Mouse (Mus musculus): ENCODE data around the gene Sipa1l3.

The Sipa1l3 gene

GRCm38 (mm10) chr7:29444070-29444469 is 74.4 kb downstream of the Sipa1l3 start:
- no peak for DNase-seq (ENCODE audit: low spot score)

- no peak for DNase-seq (ENCODE audit: low spot score)
Observed at GRCm38 (mm10) chr7:29441793-29442192, 76.6 kb downstream of the Sipa1l3 start.

DNA sequence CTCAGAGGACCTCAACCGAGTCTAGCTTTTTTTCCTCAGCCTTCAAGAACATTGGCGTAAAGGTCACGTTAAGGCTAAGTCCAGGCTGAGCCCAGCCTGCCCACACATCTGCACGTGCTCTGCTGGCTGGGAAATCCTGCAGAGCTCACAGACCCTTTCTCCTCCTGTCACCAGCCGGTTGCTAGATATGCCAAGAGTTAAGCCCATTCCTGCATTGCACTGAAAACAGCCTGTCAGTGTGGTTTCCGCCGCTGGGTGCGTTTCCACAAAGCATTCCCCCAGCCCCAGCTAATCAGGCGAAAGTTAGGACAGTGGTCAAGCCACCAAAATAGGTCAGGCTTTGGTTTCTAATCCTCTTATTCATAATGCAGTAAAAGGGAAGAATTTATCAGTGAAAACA is 77.3 kb downstream of the Sipa1l3 start:
- DNase-seq (ENCODE audit: low spot score): no peak

- DNase-seq (ENCODE audit: low spot score): no peak
Observed at GRCm38 (mm10) chr7:29438655-29439282, 79.7 kb downstream of the Sipa1l3 start.

GRCm38 (mm10) chr7:29438204-29438603 is 80.2 kb downstream of the Sipa1l3 start:
- DNase-seq (ENCODE audit: low spot score): no peak

DNA sequence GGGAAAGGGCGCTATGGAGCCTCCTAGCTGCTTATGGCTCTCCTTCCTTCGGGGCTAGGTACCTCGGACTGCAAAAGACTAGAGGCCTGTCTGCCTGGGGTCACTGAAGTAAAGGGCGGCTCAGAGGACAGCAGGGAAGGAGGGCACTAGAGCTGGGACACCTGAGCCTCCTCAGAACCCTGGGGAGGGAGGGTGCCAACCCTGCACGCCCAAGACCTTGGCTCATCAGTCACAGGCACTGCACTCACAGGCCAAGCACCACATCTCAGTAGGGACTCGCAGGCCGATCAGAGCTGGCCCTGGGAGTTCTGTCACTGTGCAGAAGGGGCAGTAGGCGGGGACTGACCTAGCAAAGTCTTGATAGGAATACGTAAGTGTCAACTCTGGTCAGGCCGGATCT is 81.4 kb downstream of the Sipa1l3 start:
- DNase-seq (ENCODE audit: low spot score): no peak

GRCm38 (mm10) chr7:29434313-29435035 is 84.0 kb downstream of the Sipa1l3 start:
- no peak for DNase-seq (ENCODE audit: low spot score)

GRCm38 (mm10) chr7:29433725-29434124 is 84.7 kb downstream of the Sipa1l3 start:
- DNase-seq (ENCODE audit: low spot score): no peak

DNA sequence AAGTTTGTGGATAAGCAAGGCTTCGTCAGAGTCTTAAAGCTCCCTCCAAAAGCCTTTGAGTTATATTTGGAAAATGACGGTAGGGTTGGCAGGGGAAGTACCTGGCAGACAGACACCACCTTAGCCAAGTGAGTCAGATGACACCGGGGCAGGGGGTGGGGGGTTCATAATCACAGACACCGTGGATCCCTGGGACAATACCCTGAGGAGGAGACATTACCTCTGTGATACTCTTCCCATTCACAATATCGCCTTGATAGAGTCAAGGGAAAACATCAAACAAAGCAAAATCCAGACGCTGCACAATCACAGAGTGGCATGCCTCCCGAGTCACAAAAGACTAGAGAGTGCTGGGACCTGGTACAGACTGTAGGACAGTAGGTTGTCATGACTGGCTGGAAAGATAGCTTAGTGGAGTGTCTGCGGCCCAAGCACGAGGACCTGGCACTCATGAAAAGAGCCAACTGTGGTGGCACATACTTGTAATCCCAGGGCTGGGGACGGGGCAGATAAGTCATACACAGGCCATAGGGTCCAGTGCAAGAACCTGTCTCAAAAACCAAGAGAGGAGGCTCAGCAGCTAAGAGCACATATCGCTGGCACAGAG is 85.4 kb downstream of the Sipa1l3 start:
- DNase-seq (ENCODE audit: low spot score): no peak

DNA sequence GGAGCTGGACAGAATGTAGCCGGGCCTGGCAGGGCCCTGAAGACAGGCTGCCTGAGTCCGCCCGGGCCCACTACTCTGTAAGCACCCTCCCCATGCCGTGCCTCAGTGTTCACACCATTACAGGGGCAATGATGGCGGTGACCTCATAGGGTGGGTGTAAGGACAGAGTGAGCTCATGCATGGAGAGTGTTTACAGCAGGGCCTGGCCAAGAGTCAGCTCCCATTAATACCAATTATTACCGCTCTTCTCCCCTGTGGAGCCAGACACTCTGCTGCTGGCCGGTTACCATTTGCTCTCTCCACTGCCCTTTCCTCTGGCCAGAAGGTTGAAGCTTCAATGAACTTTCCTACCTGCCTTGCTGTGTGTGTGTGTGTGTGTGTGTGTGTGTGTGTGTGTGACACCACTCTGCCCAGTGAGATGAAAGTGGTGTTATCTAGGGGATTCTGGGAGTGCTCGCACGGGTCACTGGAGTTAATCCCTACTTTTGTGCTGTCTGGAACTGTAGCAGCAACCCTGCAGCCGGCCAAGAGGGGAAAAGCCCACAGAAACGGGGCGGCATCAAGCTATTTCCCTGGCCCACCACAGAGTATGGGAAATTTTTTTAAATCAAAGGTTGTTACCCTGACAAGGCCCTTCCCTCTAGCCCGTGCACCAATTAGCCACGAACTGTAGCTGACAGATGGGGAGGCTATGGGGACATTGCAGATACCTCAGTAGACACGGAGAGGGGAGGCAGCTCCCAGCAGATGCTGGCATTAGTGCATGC is 86.1 kb downstream of the Sipa1l3 start:
- DNase-seq (ENCODE audit: low spot score): no peak

GRCm38 (mm10) chr7:29430739-29431211 is 87.7 kb downstream of the Sipa1l3 start:
- no peak for DNase-seq (ENCODE audit: low spot score)

DNA sequence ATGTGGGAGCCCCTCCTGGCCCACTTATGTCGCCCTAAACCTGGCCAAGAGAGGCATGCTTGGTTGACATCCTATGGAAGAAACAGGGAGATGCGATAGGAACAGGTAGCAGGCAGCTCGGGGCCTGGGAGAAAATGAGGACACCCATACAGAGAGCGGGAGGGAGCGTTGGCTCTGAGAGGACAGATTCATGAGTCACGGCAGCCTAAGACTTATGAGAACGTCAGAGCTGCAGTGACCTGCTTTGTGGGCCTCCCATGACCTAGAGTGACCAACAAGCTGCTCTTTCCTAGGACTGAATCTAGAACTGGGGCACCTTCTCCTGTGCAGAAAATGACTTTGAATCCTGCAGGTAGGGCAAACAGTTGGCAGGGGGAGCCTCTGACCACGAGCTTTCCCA is 92.4 kb downstream of the Sipa1l3 start:
- DNase-seq (ENCODE audit: low spot score): no peak

GRCm38 (mm10) chr7:29425413-29425827 is 93.0 kb downstream of the Sipa1l3 start:
- no peak for DNase-seq (ENCODE audit: low spot score)

DNA sequence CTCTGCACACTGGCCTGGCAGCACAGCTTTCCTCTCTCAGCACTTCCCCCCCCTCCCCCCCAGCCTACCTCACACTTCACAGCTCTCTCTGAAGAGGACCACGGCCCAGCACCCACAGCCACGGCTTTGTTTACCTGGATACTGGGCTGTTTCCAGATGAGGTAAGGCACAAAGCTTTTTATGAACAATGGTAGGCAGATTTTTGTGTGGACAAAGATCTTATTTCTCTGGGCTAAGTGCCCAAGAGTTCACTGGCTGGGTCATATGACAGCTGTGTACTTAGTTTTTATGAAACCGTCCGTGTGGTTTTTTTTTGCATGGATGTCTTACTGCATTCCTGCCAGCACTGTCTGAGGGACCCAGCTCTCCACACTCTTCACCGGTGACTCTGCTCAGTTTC is 93.8 kb downstream of the Sipa1l3 start:
- DNase-seq (ENCODE audit: low spot score): no peak

DNA sequence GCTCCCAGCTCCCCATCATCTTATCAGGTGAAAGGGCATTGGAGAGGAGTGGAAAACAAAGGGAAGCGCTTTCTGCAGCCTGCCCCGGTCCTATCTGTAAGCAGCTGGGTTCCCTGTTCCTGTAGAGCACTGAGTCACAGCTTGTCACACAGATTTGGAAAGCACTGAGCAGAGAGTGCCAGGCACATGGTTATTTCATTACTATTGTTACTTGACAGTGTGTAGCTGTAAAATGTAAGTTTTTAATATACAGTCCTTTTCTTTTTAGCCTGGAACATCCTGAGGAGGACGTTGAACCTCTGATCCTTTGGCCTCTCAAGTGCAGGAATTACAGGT is 96.6 kb downstream of the Sipa1l3 start:
- no peak for DNase-seq (ENCODE audit: low spot score)

DNA sequence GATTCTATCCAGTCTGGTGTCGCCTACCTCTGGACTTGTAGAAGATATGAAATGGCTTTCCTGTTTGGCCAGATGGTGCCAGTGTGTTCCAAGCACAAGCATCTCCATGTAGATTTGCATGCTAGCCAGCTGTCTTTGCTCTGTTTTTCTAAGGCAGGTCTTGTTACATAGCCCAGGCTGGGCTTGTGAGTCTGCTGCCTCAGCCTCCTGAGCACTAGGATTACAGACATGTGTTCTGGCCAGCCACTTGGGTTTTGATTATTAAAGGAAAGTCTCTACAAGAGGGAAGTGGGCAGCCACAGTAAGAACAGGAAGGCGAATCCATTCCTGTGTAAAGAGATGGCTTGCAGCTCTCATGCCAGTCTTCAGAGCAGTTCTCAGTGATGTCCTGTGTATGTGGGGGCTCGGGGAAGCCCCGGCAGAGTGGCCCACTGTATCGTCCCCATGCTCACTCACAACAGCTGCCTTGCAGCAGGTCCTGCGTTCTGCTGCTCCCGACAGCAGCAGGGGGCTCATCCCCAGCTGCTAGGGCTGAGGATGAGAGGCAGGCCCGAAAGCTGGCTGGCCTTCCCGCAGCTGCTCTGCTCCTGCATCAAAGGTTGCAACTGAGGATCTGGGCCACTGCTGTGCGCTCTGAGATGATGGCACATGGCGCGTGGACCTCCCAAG is 97.1 kb downstream of the Sipa1l3 start:
- DNase-seq (ENCODE audit: low spot score): no peak

- DNase-seq (ENCODE audit: low spot score): no peak
Observed at GRCm38 (mm10) chr7:29419836-29420235, 98.6 kb downstream of the Sipa1l3 start.

DNA sequence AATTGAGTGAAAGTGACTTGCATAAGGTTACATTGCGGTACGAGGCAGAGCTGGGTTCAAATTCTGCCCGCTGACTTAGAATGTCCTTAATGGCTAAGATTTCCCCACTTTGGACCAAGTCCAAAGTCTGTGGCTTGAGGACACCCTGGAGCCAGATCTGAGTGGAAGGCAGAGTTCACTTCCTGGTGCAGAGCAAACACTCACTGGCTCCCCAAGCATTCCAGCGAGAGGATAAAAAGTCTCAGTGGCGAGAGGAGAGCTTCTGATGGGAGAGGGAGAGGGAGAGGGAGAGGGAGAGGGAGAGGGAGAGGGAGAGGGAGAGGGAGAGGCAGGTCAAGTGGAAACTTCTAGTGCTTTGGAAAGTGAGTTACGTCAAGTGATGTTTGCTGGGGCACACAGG is 100.2 kb downstream of the Sipa1l3 start:
- DNase-seq (ENCODE audit: low spot score): no peak

- no peak for DNase-seq (ENCODE audit: low spot score)
Observed at GRCm38 (mm10) chr7:29417332-29418069, 100.9 kb downstream of the Sipa1l3 start.

DNA sequence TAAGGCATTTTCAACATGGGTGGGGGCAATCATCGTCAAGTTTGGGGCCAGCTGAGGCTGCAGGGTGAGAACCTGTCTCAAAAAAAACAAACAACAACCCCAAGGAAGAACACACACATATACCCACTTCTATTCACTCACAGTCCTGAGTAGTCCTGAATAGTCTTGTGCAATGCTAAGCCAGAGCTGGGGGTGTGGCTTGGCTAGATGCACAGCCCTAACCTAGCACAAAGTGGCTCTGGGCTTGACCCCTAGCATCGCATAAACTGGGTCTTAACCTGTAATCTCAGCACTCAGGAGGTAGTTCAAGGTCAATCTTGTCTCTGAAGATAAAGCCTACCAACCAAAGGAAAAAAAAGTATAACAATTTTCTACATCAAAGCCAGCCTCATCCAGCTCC is 101.5 kb downstream of the Sipa1l3 start:
- no peak for DNase-seq (ENCODE audit: low spot score)

DNA sequence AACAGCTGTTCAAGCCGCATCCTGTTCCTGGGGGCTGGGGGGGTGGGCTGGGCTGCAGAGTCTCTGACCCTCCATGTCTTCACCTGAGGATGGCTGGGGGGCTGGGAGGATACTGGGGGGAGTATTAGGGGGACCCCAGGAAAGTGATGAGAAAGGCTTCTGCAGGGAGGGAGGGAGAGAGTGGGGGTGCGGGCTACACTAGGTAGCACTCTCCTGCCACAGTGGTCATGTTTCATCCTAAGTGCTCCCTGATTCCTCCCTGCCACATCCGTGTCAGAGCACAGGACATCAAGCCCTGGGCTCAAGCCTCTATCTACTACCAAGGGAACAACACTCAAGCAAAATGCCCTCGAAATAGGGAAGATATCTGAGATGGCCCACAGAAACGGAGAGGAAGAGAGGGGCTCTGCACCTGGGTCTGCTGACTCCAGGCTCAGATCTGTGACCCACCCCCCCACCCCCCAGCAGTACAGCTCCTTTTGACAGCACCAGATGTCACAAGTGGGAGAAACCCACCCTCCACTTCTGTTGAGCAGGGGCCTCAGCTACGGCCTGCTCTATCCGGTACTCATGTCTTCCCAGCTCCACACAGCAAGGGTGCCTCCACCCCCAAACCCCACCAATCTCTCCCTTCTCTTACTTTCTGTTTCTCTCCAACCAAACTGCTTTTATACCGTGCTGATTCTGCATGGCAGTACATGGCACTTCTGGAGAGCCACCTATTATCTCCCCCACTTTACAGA is 106.4 kb downstream of the Sipa1l3 start:
- no peak for DNase-seq (ENCODE audit: low spot score)

Data from c-Kit-positive CD71-positive TER-119-positive erythroid progenitor cells, embryonic 14.5 days (primary cell).